Mouse (Mus musculus): ENCODE results near the gene Pla2g12b. TPM values are rescaled to one million over a fixed set of nuclear protein-coding genes. Genes with fewer than 3 reads are reported as not detected.

Pla2g12b gene
- polyA plus RNA-seq, 1 experiment = 0.31 TPM

- WGBS = 96% methylated on average over 4 of the region's 4 CpGs
Measured at GRCm38 (mm10) chr10:59366746-59367145, 36.7 kb upstream of the Pla2g12b start.

GRCm38 (mm10) chr10:59367206-59367605 lies 36.3 kb upstream of the Pla2g12b start:
- Histone ChIP-seq H3K27ac (ENCODE audit: insufficient read depth, low read depth, low read length) (no peak overlapping the region), H3K36me3 (ENCODE audit: control insufficient read depth, insufficient read depth, low read length) (peaks cover 8% of the 10 kb centered on the region; the same call in 1 of the 2 replicates), H3K27me3 (replicated peaks; ENCODE audit: control insufficient read depth, insufficient read depth, low read length) (no peaks in the 10 kb centered on the region), H3K4me3 (ENCODE audit: insufficient read depth, low read depth, low read length) (no peak overlapping the region), H3K4me1 (ENCODE audit: control insufficient read depth, insufficient read depth, low read length) (no peaks in the 10 kb centered on the region)
- no peak for DNase-seq
- TF ChIP-seq POLR2A (IDR thresholded peaks at IDR 0.05; ENCODE audit: low read depth, low read length) (no peak), CTCF (conservative IDR thresholded peaks at IDR 0.05; ENCODE audit: insufficient read depth, insufficient read length, low read depth, low read length) (no peak)
- 69% methylated on average over 4 of the region's 4 CpGs for WGBS

More at GRCm38 (mm10) chr10:59366746-59367145, 36.7 kb upstream of the Pla2g12b start:
- Histone ChIP-seq H3K27ac (ENCODE audit: insufficient read depth, low read depth, low read length) (no peak overlapping the region), H3K4me3 (ENCODE audit: insufficient read depth, low read depth, low read length) (no peak overlapping the region), H3K27me3 (replicated peaks; ENCODE audit: control insufficient read depth, insufficient read depth, low read length) (no peaks in the 10 kb centered on the region), H3K4me1 (ENCODE audit: control insufficient read depth, insufficient read depth, low read length) (no peaks in the 10 kb centered on the region), H3K36me3 (ENCODE audit: control insufficient read depth, insufficient read depth, low read length) (peaks cover 8% of the 10 kb centered on the region; the same call in 1 of the 2 replicates)
- DNase-seq = no peak
- TF ChIP-seq CTCF (conservative IDR thresholded peaks at IDR 0.05; ENCODE audit: insufficient read depth, insufficient read length, low read depth, low read length) (no peak), POLR2A (IDR thresholded peaks at IDR 0.05; ENCODE audit: low read depth, low read length) (no peak)

- WGBS = 86% methylated on average over 8 of the region's 8 CpGs
Measured at GRCm38 (mm10) chr10:59368729-59369128, 34.7 kb upstream of the Pla2g12b start.

GRCm38 (mm10) chr10:59369426-59369825 lies 34.0 kb upstream of the Pla2g12b start:
- WGBS = 90% methylated on average over 9 of the region's 9 CpGs
- TF ChIP-seq POLR2A (IDR thresholded peaks at IDR 0.05; ENCODE audit: low read depth, low read length) = no peak
- TF ChIP-seq CTCF (conservative IDR thresholded peaks at IDR 0.05; ENCODE audit: insufficient read depth, insufficient read length, low read depth, low read length) = no peak
- no peaks in the 10 kb centered on the region for H3K27me3 ChIP-seq (replicated peaks; ENCODE audit: control insufficient read depth, insufficient read depth, low read length)
- no peaks in the 10 kb centered on the region for H3K4me1 ChIP-seq (ENCODE audit: control insufficient read depth, insufficient read depth, low read length)
- no peak overlapping the region for H3K27ac ChIP-seq (ENCODE audit: insufficient read depth, low read depth, low read length)
- DNase-seq = no peak
- peaks cover 8% of the 10 kb centered on the region; the same call in 1 of the 2 replicates for H3K36me3 ChIP-seq (ENCODE audit: control insufficient read depth, insufficient read depth, low read length)
- H3K4me3 ChIP-seq (ENCODE audit: insufficient read depth, low read depth, low read length) = no peak overlapping the region

More at GRCm38 (mm10) chr10:59368729-59369128, 34.7 kb upstream of the Pla2g12b start:
- TF ChIP-seq CTCF (conservative IDR thresholded peaks at IDR 0.05; ENCODE audit: insufficient read depth, insufficient read length, low read depth, low read length) (no peak), POLR2A (IDR thresholded peaks at IDR 0.05; ENCODE audit: low read depth, low read length) (no peak)
- Histone ChIP-seq H3K4me1 (ENCODE audit: control insufficient read depth, insufficient read depth, low read length) (no peaks in the 10 kb centered on the region), H3K4me3 (ENCODE audit: insufficient read depth, low read depth, low read length) (no peak overlapping the region), H3K36me3 (ENCODE audit: control insufficient read depth, insufficient read depth, low read length) (peaks cover 8% of the 10 kb centered on the region; the same call in 1 of the 2 replicates), H3K27ac (ENCODE audit: insufficient read depth, low read depth, low read length) (no peak overlapping the region), H3K27me3 (replicated peaks; ENCODE audit: control insufficient read depth, insufficient read depth, low read length) (no peaks in the 10 kb centered on the region)
- DNase-seq = no peak

- H3K27ac ChIP-seq (ENCODE audit: insufficient read depth, low read depth, low read length) = no peak overlapping the region
- no peaks in the 10 kb centered on the region for H3K27me3 ChIP-seq (replicated peaks; ENCODE audit: control insufficient read depth, insufficient read depth, low read length)
- WGBS = 84% methylated on average over 10 of the region's 10 CpGs
- no peaks in the 10 kb centered on the region for H3K4me1 ChIP-seq (ENCODE audit: control insufficient read depth, insufficient read depth, low read length)
- TF ChIP-seq CTCF (conservative IDR thresholded peaks at IDR 0.05; ENCODE audit: insufficient read depth, insufficient read length, low read depth, low read length) (no peak), POLR2A (IDR thresholded peaks at IDR 0.05; ENCODE audit: low read depth, low read length) (no peak)
- H3K36me3 ChIP-seq (ENCODE audit: control insufficient read depth, insufficient read depth, low read length) = no peaks in the 10 kb centered on the region; the same call in 1 of the 2 replicates
- H3K4me3 ChIP-seq (ENCODE audit: insufficient read depth, low read depth, low read length) = no peak overlapping the region
- DNase-seq = no peak
Measured at GRCm38 (mm10) chr10:59377906-59378305, 25.6 kb upstream of the Pla2g12b start.

GRCm38 (mm10) chr10:59378728-59379127 lies 24.7 kb upstream of the Pla2g12b start:
- Histone ChIP-seq H3K36me3 (ENCODE audit: control insufficient read depth, insufficient read depth, low read length) (no peaks in the 10 kb centered on the region; the same call in 1 of the 2 replicates), H3K27me3 (replicated peaks; ENCODE audit: control insufficient read depth, insufficient read depth, low read length) (no peaks in the 10 kb centered on the region), H3K27ac (ENCODE audit: insufficient read depth, low read depth, low read length) (no peak overlapping the region), H3K4me1 (ENCODE audit: control insufficient read depth, insufficient read depth, low read length) (no peaks in the 10 kb centered on the region), H3K4me3 (ENCODE audit: insufficient read depth, low read depth, low read length) (no peak overlapping the region)
- TF ChIP-seq CTCF (conservative IDR thresholded peaks at IDR 0.05; ENCODE audit: insufficient read depth, insufficient read length, low read depth, low read length) (peak; percentile 16; the same call in 1 of the 2 replicates), POLR2A (IDR thresholded peaks at IDR 0.05; ENCODE audit: low read depth, low read length) (no peak)
- WGBS = 95% methylated on average over 4 of the region's 4 CpGs
- no peak for DNase-seq

- H3K36me3 ChIP-seq (ENCODE audit: control insufficient read depth, insufficient read depth, low read length) = no peaks in the 10 kb centered on the region
- no peaks in the 10 kb centered on the region for H3K27me3 ChIP-seq (replicated peaks; ENCODE audit: control insufficient read depth, insufficient read depth, low read length)
- DNase-seq = no peak
- TF ChIP-seq CTCF (conservative IDR thresholded peaks at IDR 0.05; ENCODE audit: insufficient read depth, insufficient read length, low read depth, low read length) (no peak), POLR2A (IDR thresholded peaks at IDR 0.05; ENCODE audit: low read depth, low read length) (no peak)
- no peaks in the 10 kb centered on the region for H3K4me1 ChIP-seq (ENCODE audit: control insufficient read depth, insufficient read depth, low read length)
- H3K27ac ChIP-seq (ENCODE audit: insufficient read depth, low read depth, low read length) = no peak overlapping the region
- WGBS = 43% methylated on average over 3 of the region's 3 CpGs
- H3K4me3 ChIP-seq (ENCODE audit: insufficient read depth, low read depth, low read length) = no peak overlapping the region
Measured at GRCm38 (mm10) chr10:59379927-59380326, 23.5 kb upstream of the Pla2g12b start.
